Mouse (Mus musculus) layer of hippocampus, postnatal 10 days (tissue): ENCODE data around the gene Ifna12. TPM values are rescaled to one million over a fixed set of nuclear protein-coding genes. Genes with fewer than 3 reads are reported as not detected.
"Not testable (repeated sequence)": the region's sequence is repeated elsewhere in the genome, so short reads cannot be mapped to it uniquely, and the experiment has no call there.

ENCODE experiments used
- DNase-seq, 2 experiments: peaks; one replicate each; pipeline ENCODE4 v3.0.0; 2021; ENCODE audit warnings: low spot score in 2 of 2
- long read RNA-seq: library from polyadenylated mRNA; stranded (forward); transcript quantifications from one replicate; pipeline ENCODE4 v2.0.0, GENCODE M21; 2023
- total RNA-seq, 2 experiments: library from RNA; stranded (reverse); gene quantifications; 2 replicates each; pipeline ENCODE4 v1.2.3; 2021

Gene Ifna12
- not detected for total RNA-seq
- long read RNA-seq = 0 reads

DNA sequence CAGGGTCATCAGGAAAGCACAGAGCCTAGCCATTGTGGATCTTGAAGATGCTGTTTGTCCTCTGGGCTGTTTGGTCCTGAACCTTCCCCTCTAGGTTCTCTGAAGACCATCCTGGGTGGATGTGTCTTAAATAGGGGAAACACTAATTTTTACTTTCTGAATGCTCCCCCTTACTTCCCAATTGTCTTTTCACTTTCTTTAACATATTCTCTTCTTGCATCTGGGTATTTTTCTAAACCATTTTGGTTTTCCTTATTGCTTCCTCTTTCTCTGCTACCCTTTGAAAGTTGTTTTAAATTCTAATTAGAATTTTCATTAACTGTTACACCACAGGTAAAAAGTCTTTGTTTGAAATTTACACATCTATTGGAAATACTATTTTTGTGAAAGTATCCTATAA is at the start of gene Ifna12:
Gene Ifna12 (minus strand): TSS at position 101 of the 400 bp plus-strand sequence.
- DNase-seq = no peak

DNA sequence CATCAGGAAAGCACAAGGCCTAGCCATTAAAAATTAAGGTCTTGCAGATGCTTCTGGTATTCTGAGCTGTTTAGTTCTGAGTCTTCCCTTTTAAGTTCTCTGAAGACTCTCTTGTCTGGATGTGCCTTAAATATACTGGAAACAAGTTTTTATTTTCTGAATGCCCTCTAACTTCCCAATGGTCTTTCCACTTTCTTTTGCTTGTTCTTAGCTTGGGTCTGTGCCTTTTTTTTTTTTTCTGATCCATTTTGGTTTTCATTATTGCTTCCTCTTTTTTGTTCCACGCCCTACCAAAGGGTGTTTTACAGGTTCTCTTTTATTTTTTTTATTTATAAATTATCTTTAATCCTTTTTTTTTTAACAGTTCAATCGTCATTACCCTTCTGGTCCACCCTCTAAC is 41.2 kb upstream of the Ifna12 start, which contains the start of gene Ifna13:
Gene Ifna13 (minus strand): TSS at position 101 of the 400 bp plus-strand sequence.
- DNase-seq = no peak

DNA sequence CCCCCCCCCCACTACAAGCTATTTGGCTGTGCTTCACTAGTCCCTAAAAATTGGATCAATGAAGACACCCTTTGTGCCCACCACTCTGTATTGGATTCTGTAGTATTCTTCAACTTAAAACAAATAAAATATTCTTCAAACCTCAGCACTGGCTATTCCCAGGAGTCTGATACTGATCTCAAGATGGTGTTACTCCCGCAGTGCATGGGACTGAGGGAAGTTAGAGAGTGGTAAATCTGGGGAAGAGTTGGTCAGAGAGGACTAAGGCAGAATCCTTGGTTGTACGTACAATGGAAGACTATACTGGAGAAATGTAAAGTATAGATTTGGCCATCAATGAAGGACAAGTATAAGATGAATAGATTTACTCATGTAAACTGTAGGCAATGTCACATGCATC is 39.4 kb upstream of the Ifna12 start:
- no peak for DNase-seq

DNA sequence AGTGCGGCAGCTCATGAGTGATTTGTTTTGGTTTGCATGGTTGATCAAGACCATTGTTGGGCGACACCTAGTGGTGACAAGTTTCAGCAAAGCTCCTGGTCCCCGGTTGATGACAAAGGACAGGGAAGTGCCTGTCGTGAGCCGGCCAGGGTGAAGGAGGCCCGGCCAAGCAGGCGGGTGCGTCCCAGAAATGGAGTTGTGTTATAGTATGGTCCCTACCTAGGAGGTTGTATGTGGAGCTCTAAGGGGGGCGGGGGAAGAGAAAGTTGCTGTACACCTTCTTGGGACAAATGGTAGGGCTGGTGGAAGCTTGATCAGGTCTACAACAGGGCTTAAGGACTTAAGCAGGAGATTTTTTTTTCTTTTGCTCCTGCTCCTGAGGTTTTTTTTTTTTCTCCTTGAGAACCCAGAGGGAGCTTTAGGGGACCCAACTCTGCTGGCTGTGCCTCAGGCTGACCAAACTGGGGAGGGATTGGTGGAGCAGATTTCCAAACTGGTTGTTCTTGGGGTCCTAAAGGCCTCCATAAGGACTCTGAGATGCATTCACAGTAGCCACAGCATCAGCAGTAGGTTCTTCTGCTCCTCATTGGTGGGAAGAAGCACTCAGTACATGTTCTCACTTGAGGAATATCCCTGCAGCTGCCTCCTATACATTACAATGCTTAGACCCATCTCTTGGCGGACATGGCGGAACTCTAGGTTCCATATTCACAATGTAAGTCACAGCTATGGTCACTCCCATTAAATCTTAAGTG is 38.1 kb upstream of the Ifna12 start:
- peak; percentile 96 to 98 for DNase-seq

DNA sequence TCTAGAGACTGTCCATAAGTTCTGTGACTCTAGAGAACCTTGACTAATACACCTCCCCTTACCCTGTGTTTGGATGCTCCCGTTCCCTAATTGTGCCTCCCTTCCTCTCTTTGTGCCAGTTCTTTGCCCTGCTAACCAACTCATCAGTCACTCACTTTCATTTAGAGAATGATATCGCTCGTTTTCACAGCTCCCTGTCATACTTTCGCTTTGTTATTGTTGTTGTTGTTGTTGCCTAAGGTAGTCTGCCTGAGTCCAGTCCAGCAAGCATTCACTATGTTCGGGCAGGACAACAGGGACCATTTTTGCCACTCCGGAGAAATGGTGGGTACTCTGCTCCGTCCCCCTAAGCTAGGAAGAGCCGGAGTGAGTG is 37.5 kb upstream of the Ifna12 start:
- DNase-seq = no peak

DNA sequence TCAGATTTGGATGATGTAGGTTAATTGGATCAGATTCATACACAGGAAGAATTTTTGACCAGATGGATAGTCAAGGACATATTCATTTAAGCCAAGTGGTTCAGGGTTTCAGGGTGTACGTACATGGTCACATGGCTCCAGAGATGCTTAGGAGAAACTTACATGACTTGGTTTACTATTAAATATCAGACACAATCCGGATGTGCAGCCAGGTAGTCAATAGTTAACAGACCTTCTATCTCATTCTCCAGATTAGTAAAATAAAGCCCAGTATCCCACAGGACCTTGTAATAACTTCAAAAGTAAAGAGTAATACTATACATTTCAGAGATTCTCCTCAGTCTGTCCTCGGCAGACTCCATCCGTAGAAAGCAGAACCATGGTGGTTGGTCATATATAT is 31.1 kb upstream of the Ifna12 start, which contains the start of gene C87499:
Gene C87499 (minus strand): TSS at position 101 of the 400 bp plus-strand sequence.
- no peak for DNase-seq

DNA sequence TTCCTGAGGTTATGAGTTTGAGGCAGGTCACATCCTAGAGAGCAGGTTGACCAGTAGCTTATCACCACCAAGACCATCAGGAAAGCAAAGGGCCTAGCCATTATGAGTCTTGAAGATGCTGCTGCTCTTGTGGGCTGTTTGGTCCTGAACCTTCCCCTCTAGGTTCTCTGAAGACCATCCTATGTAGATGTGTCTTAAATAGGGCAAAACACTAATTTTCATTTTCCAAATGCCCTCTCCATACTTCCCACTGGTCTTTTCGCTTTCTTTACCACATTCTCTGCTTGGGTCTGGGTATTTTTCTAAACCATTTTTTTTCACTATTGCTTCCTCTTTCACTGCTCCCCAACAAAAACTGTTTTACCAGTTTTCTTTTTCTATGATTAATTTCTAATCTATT is 10.9 kb downstream of the Ifna12 start, which contains the start of gene Ifna9:
Gene Ifna9 (minus strand): TSS at position 101 of the 400 bp plus-strand sequence.
- no peak for DNase-seq

DNA sequence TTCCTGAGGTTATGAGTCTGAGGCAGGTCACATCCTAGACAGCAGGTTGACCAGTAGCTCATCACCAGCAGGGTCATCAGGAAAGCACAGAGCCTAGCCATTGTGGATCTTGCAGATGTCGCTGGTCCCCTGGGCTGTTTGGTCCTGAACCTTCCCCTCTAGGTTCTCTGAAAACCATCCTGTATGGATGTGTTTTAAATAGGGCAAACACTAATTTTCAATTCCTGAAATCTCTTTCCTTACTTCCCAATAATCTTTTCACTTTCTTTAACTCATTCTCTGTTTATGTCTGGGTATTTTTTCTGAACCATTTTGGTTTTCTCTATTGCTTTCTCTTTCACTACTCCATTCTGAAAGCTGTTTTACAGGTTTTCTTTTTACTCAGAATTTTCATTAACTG is 31.5 kb downstream of the Ifna12 start, which contains the start of gene Ifna14:
Gene Ifna14 (minus strand): TSS at position 101 of the 400 bp plus-strand sequence.
- no peak for DNase-seq

DNA sequence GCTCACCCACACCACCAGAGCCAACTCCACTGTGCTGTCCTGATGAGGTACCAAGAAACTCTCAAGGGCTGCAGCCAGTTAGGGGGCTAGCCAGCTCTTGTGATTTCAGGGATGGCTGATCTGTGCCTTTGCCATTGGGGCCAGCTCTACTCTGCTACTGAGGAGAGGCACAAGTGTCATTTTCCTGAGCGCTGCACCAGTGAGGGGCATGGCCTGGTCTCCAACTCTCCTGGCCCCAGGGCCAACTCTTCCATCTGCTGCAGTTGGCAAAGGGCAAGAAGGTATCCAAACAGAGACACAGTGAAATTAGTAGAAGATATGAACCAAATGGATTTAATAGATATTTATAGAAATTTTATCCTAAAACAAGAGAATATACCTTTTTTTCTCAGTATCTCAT is 41.4 kb downstream of the Ifna12 start:
- DNase-seq = no peak

DNA sequence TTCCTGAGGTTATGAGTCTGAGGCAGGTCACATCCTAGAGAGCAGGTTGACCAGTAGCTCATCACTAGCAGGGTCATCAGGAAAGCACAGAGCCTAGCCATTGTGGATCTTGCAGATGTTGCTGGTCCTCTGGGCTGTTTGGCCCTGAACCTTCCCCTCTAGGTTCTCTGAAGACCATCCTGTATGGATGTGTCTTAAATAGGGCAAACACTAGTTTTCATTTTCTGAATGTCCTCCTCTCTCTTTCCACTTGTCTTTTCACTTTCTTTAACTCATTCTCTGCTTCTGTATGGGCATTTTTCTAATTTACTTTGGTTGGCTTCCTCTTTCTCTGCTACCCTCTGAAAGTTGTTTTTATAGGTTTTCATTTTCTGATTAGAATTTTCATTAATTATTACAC is 45.0 kb downstream of the Ifna12 start, which contains the start of gene Ifna15:
Gene Ifna15 (minus strand): TSS at position 101 of the 400 bp plus-strand sequence.
- not testable (repeated sequence) for DNase-seq

Other genes starting within 250 kb of the Ifna12 start
- 1 to 10 TPM; 3.7 to 3.8 TPM for gene Hacd4, start 164.4 kb downstream of the Ifna12 start, total RNA-seq
- gene Ifnb1, start 80.6 kb downstream of the Ifna12 start, total RNA-seq = not detected
- gene Ifna15, start 45.1 kb downstream of the Ifna12 start, total RNA-seq = not detected
- not detected for gene Ifna14, start 31.6 kb downstream of the Ifna12 start, total RNA-seq
- gene Ifna9, start 11.0 kb downstream of the Ifna12 start, total RNA-seq = not detected
- gene C87499, start 31.0 kb upstream of the Ifna12 start, total RNA-seq = not detected
- gene Ifna13, start 41.1 kb upstream of the Ifna12 start, total RNA-seq = not detected
- gene Ifna16, start 73.5 kb upstream of the Ifna12 start, total RNA-seq = not detected
- not detected for gene Ifna2, start 80.5 kb upstream of the Ifna12 start, total RNA-seq
- not detected for gene Ifnab, start 88.0 kb upstream of the Ifna12 start, total RNA-seq
- 1 to 10 TPM; 1.2 to 1.3 TPM for gene Gm26566, start 118.4 kb upstream of the Ifna12 start, total RNA-seq
- gene Klhl9, start 119.1 kb upstream of the Ifna12 start, total RNA-seq = 100 to 1,000 TPM; 102 to 104 TPM
- not detected for gene Gm13271, start 151.5 kb upstream of the Ifna12 start, total RNA-seq
- gene Gm13283, start 156.7 kb upstream of the Ifna12 start, total RNA-seq = not detected
- not detected for gene Gm13290, start 170.5 kb upstream of the Ifna12 start, total RNA-seq
- not detected for gene Gm13289, start 173.5 kb upstream of the Ifna12 start, total RNA-seq
- gene Gm13272, start 176.5 kb upstream of the Ifna12 start, total RNA-seq = not detected
- gene Ifnz, start 178.8 kb upstream of the Ifna12 start, total RNA-seq = not detected
- gene Gm13276, start 182.3 kb upstream of the Ifna12 start, total RNA-seq = not detected
- gene Gm13277, start 185.3 kb upstream of the Ifna12 start, total RNA-seq = not detected
- gene Gm13278, start 188.2 kb upstream of the Ifna12 start, total RNA-seq = not detected
- gene Gm13275, start 191.1 kb upstream of the Ifna12 start, total RNA-seq = not detected
- not detected for gene Gm13279, start 194.0 kb upstream of the Ifna12 start, total RNA-seq
- gene Gm13285, start 196.3 kb upstream of the Ifna12 start, total RNA-seq = not detected
- gene Gm13287, start 199.9 kb upstream of the Ifna12 start, total RNA-seq = not detected
- not detected for gene Gm13288, start 202.2 kb upstream of the Ifna12 start, total RNA-seq
- gene Ifna7, start 212.9 kb upstream of the Ifna12 start, total RNA-seq = not detected
- gene Ifna11, start 216.6 kb upstream of the Ifna12 start, total RNA-seq = not detected
- not detected for gene Ifna6, start 224.0 kb upstream of the Ifna12 start, total RNA-seq
- not detected for gene Ifna5, start 232.1 kb upstream of the Ifna12 start, total RNA-seq
- gene Ifna4, start 238.5 kb upstream of the Ifna12 start, total RNA-seq = not detected
- not detected for gene Ifna1, start 246.7 kb upstream of the Ifna12 start, total RNA-seq